Mouse (Mus musculus) forebrain, postnatal 0 days (tissue): ENCODE measurements at regions not wholly inside any gene's neighbourhood (a gene's known extent, or its start where the extent isn't known, plus 50 kb on each side); places are given as distances from the start of the nearest gene placed in this dataset.
A peak's percentile ranks its signal among the peaks of the same experiment; 100 is the strongest.

ENCODE experiments used
- ATAC-seq: fragments of 200-750 bp; cut with Nextera tagmentation; 2 replicates; pipeline ENCODE4 v1.8.0; 2017; ENCODE audit warnings: mild to moderate bottlenecking, moderate library complexity
- DNase-seq: peaks from one replicate; pipeline ENCODE4 v3.0.0-alpha.2; 2015
- H3K27ac ChIP-seq: fragments of 300-500 bp; sonication (generic); 2 replicates; pipeline ENCODE4 v1.5.1; 2014; ENCODE audit warnings: low read depth, mild to moderate bottlenecking, antibody characterized with exemption, low read length, moderate library complexity, mixed read lengths
- H3K27me3 ChIP-seq: fragments of 300-500 bp; sonication (generic); 2 replicates; pipeline ENCODE4 v1.6.1; 2014; ENCODE audit warnings: mild to moderate bottlenecking, low read length, mixed read lengths; ENCODE audit not compliant: insufficient read depth
- H3K36me3 ChIP-seq: fragments of 300-500 bp; sonication (generic); 2 replicates; pipeline ENCODE4 v1.6.1; 2014; ENCODE audit warnings: mild to moderate bottlenecking, moderate library complexity; ENCODE audit not compliant: insufficient read depth
- H3K4me1 ChIP-seq: fragments of 300-500 bp; sonication (generic); 2 replicates; pipeline ENCODE4 v1.6.1; 2014; ENCODE audit warnings: antibody characterized with exemption; ENCODE audit not compliant: insufficient read depth
- H3K4me2 ChIP-seq: fragments of 300-500 bp; sonication (generic); 2 replicates; pipeline ENCODE4 v1.6.1; 2014; ENCODE audit warnings: low read depth, mild to moderate bottlenecking, moderate library complexity
- H3K4me3 ChIP-seq: fragments of 300-500 bp; sonication (generic); 2 replicates; pipeline ENCODE4 v1.5.1; 2014; ENCODE audit warnings: low read depth, low read length, mixed read lengths
- H3K9ac ChIP-seq: fragments of 300-500 bp; sonication (generic); 2 replicates; pipeline ENCODE4 v1.6.1; 2014; ENCODE audit warnings: mild to moderate bottlenecking
- H3K9me3 ChIP-seq: fragments of 300-500 bp; sonication (generic); 2 replicates; pipeline ENCODE4 v1.6.1; 2016; ENCODE audit warnings: low read length
- CTCF ChIP-seq: sonication (generic); IDR thresholded peaks from 2 replicates; pipeline ENCODE4 v1.5.1; 2016; ENCODE audit warnings: antibody characterized with exemption, control low read depth, low read depth
- WGBS: fragments of 180-500 bp; shearing (Covaris S2); extraction: QIAGEN DNeasy Blood & Tissue Kit; methylation state at CpG from one replicate; pipeline ENCODE4 v1.1.7; 2014; 5-methylcytosine and 5-hydroxymethylcytosine counted together

- H3K27me3 ChIP-seq, result no peaks in the 10 kb centered on the region
- TF ChIP-seq CTCF, result no peak
- no peaks in the 10 kb centered on the region for H3K36me3 ChIP-seq
- DNase-seq (no peak), ATAC-seq (no peak)
- 78% methylated on average over 14 of the region's 14 CpGs for WGBS
- no peak overlapping the region for H3K4me2 ChIP-seq
- H3K9me3 ChIP-seq, result no peaks in the 10 kb centered on the region
- no peak overlapping the region for H3K9ac ChIP-seq
- H3K4me1 ChIP-seq, result no peaks in the 10 kb centered on the region
- no peak overlapping the region for H3K4me3 ChIP-seq
- no peak overlapping the region for H3K27ac ChIP-seq
Observed at GRCm38 (mm10) chr7:116959196-116959895, 421.4 kb upstream of the Xylt1 start.

GRCm38 (mm10) chr7:116963839-116964238 lies 416.9 kb upstream of the Xylt1 start:
- no peak overlapping the region for H3K27ac ChIP-seq
- no peak overlapping the region for H3K9ac ChIP-seq
- no peak for TF ChIP-seq CTCF
- no peaks in the 10 kb centered on the region for H3K4me1 ChIP-seq
- H3K27me3 ChIP-seq, result no peaks in the 10 kb centered on the region
- no peak overlapping the region for H3K4me2 ChIP-seq
- peak; percentile 38 for DNase-seq
- H3K36me3 ChIP-seq, result no peaks in the 10 kb centered on the region
- 49% methylated on average over 6 of the region's 6 CpGs for WGBS
- no peak overlapping the region for H3K4me3 ChIP-seq
- ATAC-seq, result no peak
- H3K9me3 ChIP-seq, result no peaks in the 10 kb centered on the region

GRCm38 (mm10) chr7:116991351-116991750 lies 389.4 kb upstream of the Xylt1 start:
- H3K27me3 ChIP-seq, result no peaks in the 10 kb centered on the region
- no peaks in the 10 kb centered on the region for H3K36me3 ChIP-seq
- no peak for DNase-seq
- no peak overlapping the region for H3K4me3 ChIP-seq
- H3K9me3 ChIP-seq, result no peaks in the 10 kb centered on the region
- TF ChIP-seq CTCF, result no peak
- WGBS, result 69% methylated on average over 2 of the region's 2 CpGs
- H3K9ac ChIP-seq, result no peak overlapping the region
- H3K4me1 ChIP-seq, result no peaks in the 10 kb centered on the region
- no peak for ATAC-seq
- no peak overlapping the region for H3K27ac ChIP-seq
- no peak overlapping the region for H3K4me2 ChIP-seq

GRCm38 (mm10) chr7:116992166-116992565 lies 388.6 kb upstream of the Xylt1 start:
- no peaks in the 10 kb centered on the region for H3K36me3 ChIP-seq
- no peaks in the 10 kb centered on the region for H3K4me1 ChIP-seq
- H3K4me3 ChIP-seq, result no peak overlapping the region
- H3K9ac ChIP-seq, result no peak overlapping the region
- no peak for ATAC-seq
- no peaks in the 10 kb centered on the region for H3K9me3 ChIP-seq
- H3K4me2 ChIP-seq, result no peak overlapping the region
- no peak overlapping the region for H3K27ac ChIP-seq
- no peaks in the 10 kb centered on the region for H3K27me3 ChIP-seq
- no peak for TF ChIP-seq CTCF
- DNase-seq, result no peak

GRCm38 (mm10) chr7:116995770-116996169 lies 385.0 kb upstream of the Xylt1 start:
- peak; percentile 55 for TF ChIP-seq CTCF
- Histone ChIP-seq H3K4me3 (no peak overlapping the region), H3K27me3 (no peaks in the 10 kb centered on the region), H3K36me3 (no peaks in the 10 kb centered on the region), H3K9ac (no peak overlapping the region), H3K27ac (no peak overlapping the region), H3K4me1 (no peaks in the 10 kb centered on the region), H3K4me2 (no peak overlapping the region), H3K9me3 (no peaks in the 10 kb centered on the region)
- no peak for ATAC-seq
- WGBS, result 94% methylated on average over 3 of the region's 3 CpGs
- DNase-seq, result peak; percentile 9

- ATAC-seq, result no peak
- H3K4me3 ChIP-seq, result no peak overlapping the region
- H3K27me3 ChIP-seq, result no peaks in the 10 kb centered on the region
- H3K9ac ChIP-seq, result no peak overlapping the region
- H3K4me2 ChIP-seq, result no peak overlapping the region
- no peak overlapping the region for H3K27ac ChIP-seq
- no peak for TF ChIP-seq CTCF
- DNase-seq, result no peak
- no peaks in the 10 kb centered on the region for H3K36me3 ChIP-seq
- no peaks in the 10 kb centered on the region for H3K4me1 ChIP-seq
- no peaks in the 10 kb centered on the region for H3K9me3 ChIP-seq
Observed at GRCm38 (mm10) chr7:117003167-117003566, 377.6 kb upstream of the Xylt1 start.

GRCm38 (mm10) chr7:117018349-117018748 lies 362.4 kb upstream of the Xylt1 start:
- H3K4me1 ChIP-seq, result no peaks in the 10 kb centered on the region
- DNase-seq, result no peak
- no peak overlapping the region for H3K4me3 ChIP-seq
- H3K9ac ChIP-seq, result no peak overlapping the region
- H3K9me3 ChIP-seq, result no peaks in the 10 kb centered on the region
- H3K27me3 ChIP-seq, result no peaks in the 10 kb centered on the region
- WGBS, result 89% methylated on average over 1 of the region's 1 CpGs
- no peak for TF ChIP-seq CTCF
- no peak overlapping the region for H3K4me2 ChIP-seq
- H3K27ac ChIP-seq, result no peak overlapping the region
- ATAC-seq, result no peak
- no peaks in the 10 kb centered on the region for H3K36me3 ChIP-seq
